Mouse (Mus musculus) MEL (cell line): ENCODE data around the gene Dennd4b.
A peak's percentile ranks its signal among the peaks of the same experiment; 100 is the strongest.

Experiments used
- EP300 ChIP-seq, 2 experiments: IDR thresholded peaks; 2 replicates each; pipeline ENCODE4 v1.6.1; 2011; ENCODE audit warnings: improper control_type of control experiment in 2 of 2, low read length in 2 of 2, low read depth in 1 of 2, mild to moderate bottlenecking in 1 of 2
- GABPA ChIP-seq: IDR thresholded peaks from 2 replicates; pipeline ENCODE4 v1.6.1; 2012; ENCODE audit warnings: low read depth, mild to moderate bottlenecking, inconsistent platforms, low read length, improper control_type of control experiment, moderate library complexity
- GATA1 ChIP-seq: IDR thresholded peaks from 2 replicates; pipeline ENCODE4 v1.6.1; 2011; ENCODE audit warnings: low read depth, low read length, improper control_type of control experiment
- POLR2A ChIP-seq, 2 experiments: IDR thresholded peaks; 2 replicates each; pipeline ENCODE4 v1.6.1; 2011 to 2012; ENCODE audit warnings: low read length in 2 of 2, mild to moderate bottlenecking in 2 of 2, control low read depth in 1 of 2, improper control_type of control experiment in 1 of 2, low read depth in 1 of 2, moderate library complexity in 1 of 2; ENCODE audit not compliant: control insufficient read depth in 1 of 2, insufficient read depth in 1 of 2, poor library complexity in 1 of 2

DNA sequence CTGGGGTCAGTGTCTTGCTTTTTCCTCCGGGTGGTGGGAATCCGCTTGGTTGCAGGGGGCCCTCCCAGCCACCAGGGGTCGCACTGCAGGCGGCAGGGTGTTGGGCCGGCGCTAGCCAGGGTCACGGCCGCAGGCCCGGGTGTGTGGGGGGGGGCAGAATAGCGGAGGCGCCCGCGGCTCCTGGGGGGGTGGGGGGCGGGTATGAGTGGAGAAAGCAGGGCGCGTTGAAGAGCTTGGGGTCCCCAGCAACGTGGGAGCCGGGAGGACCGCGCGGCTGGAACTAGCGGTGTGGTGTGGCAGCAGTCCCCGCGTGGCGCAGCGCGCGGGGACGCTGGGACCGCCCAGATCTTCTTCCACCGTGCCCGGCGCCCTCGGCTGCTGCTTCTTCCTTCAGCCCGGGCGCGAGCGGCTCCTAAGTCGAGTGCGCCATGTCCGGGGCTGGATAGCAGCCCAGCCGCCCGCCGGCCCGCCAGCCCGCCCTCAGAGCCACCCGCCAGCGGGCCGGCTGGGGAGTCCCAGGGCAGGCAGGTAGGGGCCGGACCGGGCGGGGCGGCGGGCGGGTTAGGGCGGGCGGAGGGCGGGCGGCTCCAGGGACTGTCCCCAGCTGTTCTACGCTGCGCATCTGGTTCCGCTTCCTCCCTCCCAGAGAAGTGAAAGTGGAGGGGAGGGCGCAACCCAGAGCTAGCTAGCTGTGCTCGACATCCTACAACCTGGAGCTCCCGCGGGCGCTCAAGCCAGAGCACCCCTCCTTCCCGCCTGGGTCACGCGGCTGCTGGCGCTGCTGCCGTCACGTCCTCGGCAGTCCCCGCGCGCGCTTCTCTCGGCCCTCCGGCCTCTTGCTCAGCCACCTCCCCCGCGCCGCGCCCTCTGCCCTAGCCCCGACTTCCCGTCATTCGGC lies at the start of gene Dennd4b:
- TF ChIP-seq GATA1 (no peak), GABPA (no peak), POLR2A (IDR thresholded peaks at IDR 0.05; ENCODE audit: control insufficient read depth in 1 of 2, insufficient read depth in 1 of 2, low read depth in 1 of 2, low read length in 2 of 2, poor library complexity in 1 of 2) (peak; percentile 84; a peak in 3 of 4 replicates), EP300 (IDR thresholded peaks at IDR 0.05; ENCODE audit: low read depth in 1 of 2, low read length in 2 of 2) (peak in 1 of 2 experiments; percentile 35; a peak in 1 of 4 replicates)
